Mouse (Mus musculus): ENCODE measurements around the gene Slc22a2. TPM values are rescaled to one million over a fixed set of nuclear protein-coding genes. Genes with fewer than 3 reads are reported as not detected.

Gene Slc22a2
- polyA plus RNA-seq, 1 experiment from 2014 or later: not detected

DNA sequence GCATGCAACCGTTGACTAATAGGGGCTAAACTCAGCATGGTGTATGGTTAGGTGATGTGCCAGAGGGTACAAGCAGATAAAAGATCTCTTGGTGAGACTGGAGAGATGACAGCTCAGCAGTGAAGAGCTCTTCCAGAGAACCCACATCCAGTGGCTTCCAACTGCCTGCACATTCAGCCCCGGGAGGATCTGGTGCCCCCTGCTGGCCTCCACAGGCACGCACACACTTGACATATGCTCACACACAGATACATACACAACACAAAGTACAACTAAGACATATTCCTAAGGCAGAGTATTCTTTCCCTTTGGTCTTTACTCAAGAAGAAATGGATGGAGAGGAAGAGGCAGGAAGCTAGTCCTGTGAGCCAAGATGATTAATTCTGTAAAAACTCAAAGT, 55.7 kb downstream of the Slc22a2 start:
- H3K9me3 ChIP-seq: no peaks in the 10 kb centered on the region
- peaks cover 10% of the 10 kb centered on the region; the same call in 1 of the 2 replicates for H3K4me1 ChIP-seq (replicated peaks)
- H3K27me3 ChIP-seq (ENCODE audit: insufficient read depth, poor library complexity, severe bottlenecking): peaks cover 5% of the 10 kb centered on the region; the same call in 1 of the 2 replicates
- H3K27ac ChIP-seq: no peak overlapping the region
- 84% methylated on average over 3 of the region's 3 CpGs for WGBS
- H3K4me3 ChIP-seq: no peak overlapping the region
- no peaks in the 10 kb centered on the region for H3K36me3 ChIP-seq
- no peak for DNase-seq (ENCODE audit: low spot score)

GRCm38 (mm10) chr17:12641087-12641486, 57.2 kb downstream of the Slc22a2 start:
- Histone ChIP-seq H3K27ac (no peak overlapping the region), H3K9me3 (no peaks in the 10 kb centered on the region), H3K27me3 (ENCODE audit: insufficient read depth, poor library complexity, severe bottlenecking) (no peaks in the 10 kb centered on the region), H3K4me1 (replicated peaks) (peaks cover 6% of the 10 kb centered on the region; the same call in 1 of the 2 replicates), H3K36me3 (no peaks in the 10 kb centered on the region), H3K4me3 (no peak overlapping the region)
- no peak for DNase-seq (ENCODE audit: low spot score)
- 81% methylated on average over 4 of the region's 4 CpGs for WGBS

DNA sequence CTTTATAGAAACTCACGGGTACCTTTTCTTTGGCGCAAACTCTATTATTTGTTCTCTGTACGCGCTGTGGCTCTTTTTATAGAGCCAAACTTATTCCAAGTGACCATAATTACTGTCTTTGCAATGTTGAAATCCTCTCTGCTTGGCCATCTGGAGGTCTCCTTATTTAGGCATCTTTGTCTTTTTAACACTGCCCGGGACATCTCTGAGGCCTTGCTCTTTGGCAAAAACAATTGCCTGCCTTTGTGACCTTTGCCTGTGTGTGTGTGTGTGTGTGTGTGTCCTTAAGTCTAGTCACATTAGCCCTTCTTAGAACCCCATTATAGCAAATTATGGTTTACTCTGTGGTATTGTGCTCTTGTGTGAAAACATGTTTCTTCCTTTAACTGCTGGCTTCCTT, 61.5 kb downstream of the Slc22a2 start:
- no peak overlapping the region for H3K27ac ChIP-seq
- WGBS: 84% methylated on average over 5 of the region's 5 CpGs
- no peak for DNase-seq (ENCODE audit: low spot score)
- no peaks in the 10 kb centered on the region for H3K36me3 ChIP-seq
- H3K4me1 ChIP-seq (replicated peaks): no peaks in the 10 kb centered on the region
- no peaks in the 10 kb centered on the region for H3K27me3 ChIP-seq (ENCODE audit: insufficient read depth, poor library complexity, severe bottlenecking)
- H3K9me3 ChIP-seq: no peaks in the 10 kb centered on the region
- H3K4me3 ChIP-seq: no peak overlapping the region

DNA sequence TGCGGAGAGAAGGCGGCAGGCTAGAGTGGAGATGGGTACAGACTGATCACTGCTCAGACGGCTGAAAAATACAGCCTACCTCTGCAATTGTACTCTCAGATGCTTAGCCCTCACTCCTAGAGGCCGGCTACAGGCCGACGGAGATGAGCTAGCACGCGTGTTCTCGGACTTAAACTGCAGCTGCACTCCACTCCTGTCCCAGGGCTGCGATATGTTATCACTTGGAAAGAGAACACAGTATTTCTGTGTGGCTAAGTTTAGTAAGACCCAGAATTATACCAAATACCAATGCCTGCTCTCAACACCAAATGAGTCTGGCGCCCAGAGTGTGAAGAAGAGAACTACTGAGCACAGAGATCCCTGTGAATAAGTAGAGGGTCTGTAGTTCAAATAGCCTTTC, 68.7 kb downstream of the Slc22a2 start:
- H3K27me3 ChIP-seq (ENCODE audit: insufficient read depth, poor library complexity, severe bottlenecking): no peaks in the 10 kb centered on the region
- no peaks in the 10 kb centered on the region for H3K36me3 ChIP-seq
- 92% methylated on average over 11 of the region's 11 CpGs for WGBS
- DNase-seq (ENCODE audit: low spot score): no peak
- no peaks in the 10 kb centered on the region for H3K9me3 ChIP-seq
- no peak overlapping the region for H3K4me3 ChIP-seq
- no peak overlapping the region for H3K27ac ChIP-seq
- H3K4me1 ChIP-seq (replicated peaks): no peaks in the 10 kb centered on the region

- H3K4me1 ChIP-seq (replicated peaks): no peaks in the 10 kb centered on the region
- 85% methylated on average over 3 of the region's 3 CpGs for WGBS
- H3K4me3 ChIP-seq: no peak overlapping the region
- no peaks in the 10 kb centered on the region for H3K9me3 ChIP-seq
- no peaks in the 10 kb centered on the region for H3K36me3 ChIP-seq
- no peak overlapping the region for H3K27ac ChIP-seq
- H3K27me3 ChIP-seq (ENCODE audit: insufficient read depth, poor library complexity, severe bottlenecking): no peaks in the 10 kb centered on the region
- DNase-seq (ENCODE audit: low spot score): no peak
Observed at GRCm38 (mm10) chr17:12654061-12654460, 70.1 kb downstream of the Slc22a2 start.

DNA sequence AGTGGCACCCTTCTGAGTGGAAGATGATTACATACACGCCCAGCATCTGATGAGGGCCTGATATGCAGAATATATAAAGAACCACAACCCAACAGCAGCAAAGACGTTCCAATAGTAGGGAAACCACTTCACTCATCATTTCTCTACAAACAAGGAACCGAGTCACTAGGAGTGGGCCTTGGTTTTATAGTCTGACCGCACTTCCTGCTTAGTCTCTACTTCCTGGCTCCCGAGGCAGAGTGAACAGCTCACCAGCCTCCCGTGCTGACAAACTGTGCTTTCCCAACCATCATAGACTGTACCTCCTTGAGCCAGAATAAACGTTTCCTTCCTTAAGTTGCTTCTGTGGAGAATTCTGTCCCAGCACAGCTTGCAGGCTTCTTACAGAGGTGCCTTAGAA, 71.9 kb downstream of the Slc22a2 start:
- Histone ChIP-seq H3K27me3 (ENCODE audit: insufficient read depth, poor library complexity, severe bottlenecking) (no peaks in the 10 kb centered on the region), H3K36me3 (no peaks in the 10 kb centered on the region), H3K4me1 (replicated peaks) (no peaks in the 10 kb centered on the region), H3K9me3 (no peaks in the 10 kb centered on the region), H3K27ac (no peak overlapping the region), H3K4me3 (no peak overlapping the region)
- 81% methylated on average over 7 of the region's 7 CpGs for WGBS
- no peak for DNase-seq (ENCODE audit: low spot score)

DNA sequence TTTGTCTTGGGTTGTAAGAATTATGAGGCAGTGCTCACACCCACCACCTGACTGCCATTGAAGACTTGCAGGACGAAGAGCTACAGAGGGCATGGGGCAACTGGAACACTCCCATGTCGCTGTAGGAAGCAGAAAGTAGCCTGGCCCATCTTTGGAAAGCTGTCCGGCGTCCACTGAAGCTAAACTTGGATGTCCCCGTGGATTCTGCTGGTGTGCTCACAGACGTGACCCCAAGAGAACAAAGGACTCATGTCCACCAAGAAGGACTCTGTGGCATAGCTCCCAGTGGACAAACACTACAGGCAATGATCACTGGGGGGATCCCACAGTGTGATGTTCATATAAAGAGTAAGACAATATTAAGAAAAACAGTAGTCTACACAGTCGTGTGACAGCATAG, 74.9 kb downstream of the Slc22a2 start:
- H3K27me3 ChIP-seq (ENCODE audit: insufficient read depth, poor library complexity, severe bottlenecking): peaks cover 6% of the 10 kb centered on the region; the same call in 1 of the 2 replicates
- no peak overlapping the region for H3K27ac ChIP-seq
- H3K4me1 ChIP-seq (replicated peaks): 0 out of 2 replicates have a peak, but pooled peaks cover 3% of the 10 kb centered on the region
- no peak overlapping the region for H3K4me3 ChIP-seq
- 86% methylated on average over 7 of the region's 7 CpGs for WGBS
- no peaks in the 10 kb centered on the region for H3K36me3 ChIP-seq
- no peak for DNase-seq (ENCODE audit: low spot score)
- H3K9me3 ChIP-seq: no peaks in the 10 kb centered on the region

DNA sequence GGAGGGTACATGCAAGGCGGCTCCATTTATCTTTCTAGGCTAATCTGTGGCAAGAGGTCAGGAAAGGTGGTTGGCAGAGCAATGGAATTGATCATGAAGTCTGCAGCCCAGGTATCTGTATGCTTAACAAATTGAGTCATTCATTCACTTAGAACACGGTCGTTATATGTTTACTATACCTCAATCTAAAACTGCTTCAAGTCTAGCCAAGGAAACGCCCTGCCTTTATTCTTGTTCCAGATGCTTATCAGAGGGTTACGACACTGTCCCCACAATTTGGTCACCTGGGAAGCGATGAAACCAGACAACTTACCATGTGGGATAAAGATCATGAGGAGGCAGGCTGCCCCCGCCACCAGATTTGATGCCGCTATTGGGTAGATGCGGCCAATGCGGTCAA, 75.3 kb downstream of the Slc22a2 start:
- H3K27ac ChIP-seq: no peak overlapping the region
- no peak for DNase-seq (ENCODE audit: low spot score)
- H3K4me1 ChIP-seq (replicated peaks): peaks cover 7% of the 10 kb centered on the region
- no peaks in the 10 kb centered on the region for H3K9me3 ChIP-seq
- H3K36me3 ChIP-seq: no peaks in the 10 kb centered on the region
- peaks cover 6% of the 10 kb centered on the region; the same call in 1 of the 2 replicates for H3K27me3 ChIP-seq (ENCODE audit: insufficient read depth, poor library complexity, severe bottlenecking)
- no peak overlapping the region for H3K4me3 ChIP-seq
- WGBS: 90% methylated on average over 10 of the region's 10 CpGs

GRCm38 (mm10) chr17:12660572-12661260, 76.8 kb downstream of the Slc22a2 start:
- Histone ChIP-seq H3K4me3 (no peak overlapping the region), H3K36me3 (no peaks in the 10 kb centered on the region), H3K27ac (no peak overlapping the region), H3K9me3 (no peaks in the 10 kb centered on the region), H3K27me3 (ENCODE audit: insufficient read depth, poor library complexity, severe bottlenecking) (peaks cover 6% of the 10 kb centered on the region; the same call in 1 of the 2 replicates), H3K4me1 (replicated peaks) (peaks cover 9% of the 10 kb centered on the region)
- DNase-seq (ENCODE audit: low spot score): peak; percentile 13
- 69% methylated on average over 13 of the region's 13 CpGs for WGBS

- H3K27me3 ChIP-seq (ENCODE audit: insufficient read depth, poor library complexity, severe bottlenecking): peaks cover 6% of the 10 kb centered on the region; the same call in 1 of the 2 replicates
- no peak overlapping the region for H3K4me3 ChIP-seq
- peaks cover 14% of the 10 kb centered on the region for H3K4me1 ChIP-seq (replicated peaks)
- H3K9me3 ChIP-seq: no peaks in the 10 kb centered on the region
- H3K27ac ChIP-seq: no peak overlapping the region
- 75% methylated on average over 8 of the region's 8 CpGs for WGBS
- DNase-seq (ENCODE audit: low spot score): no peak
- no peaks in the 10 kb centered on the region for H3K36me3 ChIP-seq
Observed at GRCm38 (mm10) chr17:12664156-12664555, 80.2 kb downstream of the Slc22a2 start.

- Histone ChIP-seq H3K4me3 (no peak overlapping the region), H3K4me1 (replicated peaks) (peaks cover 14% of the 10 kb centered on the region), H3K36me3 (no peaks in the 10 kb centered on the region), H3K9me3 (no peaks in the 10 kb centered on the region), H3K27ac (no peak overlapping the region), H3K27me3 (ENCODE audit: insufficient read depth, poor library complexity, severe bottlenecking) (no peaks in the 10 kb centered on the region)
- WGBS: 56% methylated on average over 7 of the region's 7 CpGs
- DNase-seq (ENCODE audit: low spot score): no peak
Observed at GRCm38 (mm10) chr17:12668478-12669362, 84.8 kb downstream of the Slc22a2 start.

GRCm38 (mm10) chr17:12669363-12669679, 85.4 kb downstream of the Slc22a2 start:
- no peak for DNase-seq (ENCODE audit: low spot score)
- Histone ChIP-seq H3K4me1 (replicated peaks) (peaks cover 9% of the 10 kb centered on the region), H3K27me3 (ENCODE audit: insufficient read depth, poor library complexity, severe bottlenecking) (no peaks in the 10 kb centered on the region), H3K9me3 (no peaks in the 10 kb centered on the region), H3K36me3 (no peaks in the 10 kb centered on the region), H3K4me3 (no peak overlapping the region), H3K27ac (peak overlapping the region; percentile 4; the same call in 1 of the 2 replicates)

DNA sequence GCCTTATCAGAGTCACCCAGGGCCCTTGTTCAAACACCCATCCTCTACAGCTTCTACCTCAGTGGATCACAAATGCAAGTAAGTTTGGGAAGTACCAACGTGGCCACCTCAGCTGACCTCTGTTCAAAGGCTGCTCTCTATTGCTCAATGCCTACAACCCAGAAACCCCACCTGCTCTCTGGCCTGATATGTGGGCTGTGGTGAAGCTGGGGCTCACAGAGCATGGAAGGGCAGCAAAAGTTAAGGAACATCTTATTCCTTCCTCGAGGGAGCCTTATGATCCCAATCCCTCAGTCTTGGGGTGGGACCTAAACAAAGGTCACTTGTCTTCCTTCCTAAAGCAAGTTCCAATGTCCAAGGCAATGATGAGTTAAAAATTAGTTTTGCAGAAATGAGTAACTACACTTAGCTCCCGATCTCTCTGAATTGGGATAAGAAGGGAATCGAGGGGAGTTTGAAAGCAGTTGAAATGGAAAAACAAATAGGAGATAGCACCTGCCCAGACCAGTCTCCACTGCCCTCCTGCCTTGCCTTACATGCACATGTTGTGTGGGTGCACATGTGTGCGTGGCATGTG, 87.2 kb downstream of the Slc22a2 start:
- Histone ChIP-seq H3K36me3 (no peaks in the 10 kb centered on the region), H3K9me3 (no peaks in the 10 kb centered on the region), H3K4me1 (replicated peaks) (0 out of 2 replicates have a peak, but pooled peaks cover 9% of the 10 kb centered on the region), H3K27ac (no peak overlapping the region), H3K4me3 (no peak overlapping the region), H3K27me3 (ENCODE audit: insufficient read depth, poor library complexity, severe bottlenecking) (no peaks in the 10 kb centered on the region)
- no peak for DNase-seq (ENCODE audit: low spot score)
- WGBS: 85% methylated on average over 5 of the region's 5 CpGs

All from hindbrain, embryonic 10.5 days (tissue).